Mouse (Mus musculus): ENCODE data around the gene Rnf150.

- TF ChIP-seq POLR2A (IDR thresholded peaks at IDR 0.05; ENCODE audit: borderline replicate concordance, low read depth, low read length) = no peak
- TF ChIP-seq CTCF (IDR thresholded peaks at IDR 0.05; ENCODE audit: low read depth, low read length) = no peak
Observed at GRCm38 (mm10) chr8:82916851-82917539, 53.8 kb downstream of the Rnf150 start.
